Mouse (Mus musculus): ENCODE data around the gene Scaper. TPM values are rescaled to one million over a fixed set of nuclear protein-coding genes. Genes with fewer than 3 reads are reported as not detected.

Scaper gene
- total RNA-seq, 2 experiments from 2014 or later, result 18.2 to 18.3 TPM

DNA sequence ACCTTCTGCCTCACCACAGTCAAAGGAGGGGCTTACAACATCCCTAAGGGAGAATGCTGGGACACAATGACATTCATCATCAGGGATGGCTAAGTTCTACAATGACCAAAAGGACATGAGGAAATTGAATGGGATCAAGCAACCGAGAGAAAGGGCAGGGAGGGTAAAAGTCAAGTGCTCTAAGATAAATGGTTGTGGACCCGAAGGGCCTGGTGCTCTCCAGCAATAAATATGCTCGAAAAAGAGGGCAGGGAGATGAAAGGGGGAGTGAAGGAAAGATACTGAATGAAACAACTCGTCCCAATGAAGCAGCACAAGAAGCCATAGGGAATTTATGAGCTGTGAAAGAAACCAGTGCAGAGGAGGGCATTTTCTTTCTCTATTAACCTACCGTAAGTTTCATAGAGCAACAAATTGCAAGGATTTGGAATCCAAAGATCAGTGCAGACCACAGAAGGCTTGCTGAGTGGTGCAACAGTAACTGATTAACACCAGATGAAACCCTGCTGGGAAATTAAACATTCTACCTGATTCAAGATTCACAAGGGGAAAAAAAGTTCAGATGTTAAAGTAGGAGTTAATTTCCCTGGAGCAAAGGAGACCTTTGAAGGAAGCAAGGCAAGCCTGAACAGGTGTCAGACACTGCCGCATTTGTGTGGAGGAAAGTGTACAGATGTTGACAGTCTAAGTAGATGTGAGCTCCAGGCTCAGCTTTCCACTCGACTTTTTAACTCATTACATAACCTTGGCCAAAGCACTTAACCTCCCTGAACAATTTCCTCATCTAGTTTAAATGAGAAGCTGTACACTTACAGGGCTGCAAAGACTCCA lies 329.0 kb downstream of the Scaper start:
- no peak for DNase-seq

DNA sequence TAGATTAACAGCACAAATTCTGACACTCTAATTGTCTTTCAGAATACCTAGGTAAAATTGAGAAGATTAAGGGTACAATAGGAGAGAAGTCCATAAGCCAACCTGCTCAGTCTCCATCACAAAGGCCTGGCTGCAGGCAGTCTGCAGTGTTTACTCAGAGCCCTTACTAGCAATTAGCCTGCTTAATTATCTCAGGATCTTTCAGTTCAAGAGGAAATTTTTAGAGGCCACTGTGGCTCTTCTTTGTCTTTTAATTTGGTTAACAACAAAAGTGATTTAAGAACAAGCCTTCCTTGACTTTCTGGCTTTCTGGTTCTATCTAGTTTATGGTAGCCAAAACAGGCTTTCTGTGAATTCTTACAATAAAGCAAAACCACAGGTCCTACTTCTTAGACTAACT lies 339.3 kb downstream of the Scaper start:
- DNase-seq, result no peak

DNA sequence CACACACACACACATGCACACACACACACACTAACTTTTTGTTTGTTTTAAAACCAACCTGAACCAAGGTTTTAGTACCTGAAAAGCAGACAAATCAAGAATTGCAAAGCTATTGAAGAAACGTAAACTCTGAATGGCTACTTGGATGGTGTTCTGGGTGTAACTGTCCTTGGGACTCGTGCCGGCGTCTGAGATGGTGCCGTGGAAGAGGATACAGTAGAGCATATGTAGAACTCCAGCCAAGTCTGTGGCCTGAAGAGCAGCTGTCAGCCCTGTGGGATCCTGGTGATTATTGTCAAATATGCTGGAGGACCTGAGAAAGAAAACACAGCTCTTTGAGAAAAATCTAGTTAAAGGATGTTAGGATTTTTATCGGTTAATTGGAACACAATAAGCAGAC lies 351.8 kb downstream of the Scaper start:
- DNase-seq, result no peak

GRCm38 (mm10) chr9:55581414-55581813 lies 356.5 kb downstream of the Scaper start:
- DNase-seq, result no peak

DNA sequence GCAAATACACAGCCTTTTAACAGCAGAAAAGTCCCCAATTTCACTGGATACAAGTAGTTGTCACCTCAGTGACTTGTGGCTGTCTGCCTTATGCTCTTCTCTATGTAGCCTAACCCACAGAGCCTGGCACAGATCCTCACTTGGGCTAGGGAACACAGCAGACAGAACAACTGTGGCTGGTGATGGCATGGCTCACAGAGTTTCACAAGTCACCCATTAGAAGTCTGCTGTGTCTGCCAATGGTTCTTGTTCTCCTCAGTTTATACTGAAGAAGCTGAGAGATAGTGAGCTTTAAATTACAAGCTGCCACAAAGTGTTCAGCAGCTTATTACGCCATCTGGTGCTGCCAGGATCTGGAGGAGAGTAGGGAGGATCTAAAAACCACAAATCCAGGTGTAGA lies 361.3 kb downstream of the Scaper start:
- DNase-seq, result no peak

- DNase-seq, result no peak
Observed at GRCm38 (mm10) chr9:55571071-55571470, 366.8 kb downstream of the Scaper start.

- peak; percentile 22 for DNase-seq
Observed at GRCm38 (mm10) chr9:55568466-55569159, 369.3 kb downstream of the Scaper start.

DNA sequence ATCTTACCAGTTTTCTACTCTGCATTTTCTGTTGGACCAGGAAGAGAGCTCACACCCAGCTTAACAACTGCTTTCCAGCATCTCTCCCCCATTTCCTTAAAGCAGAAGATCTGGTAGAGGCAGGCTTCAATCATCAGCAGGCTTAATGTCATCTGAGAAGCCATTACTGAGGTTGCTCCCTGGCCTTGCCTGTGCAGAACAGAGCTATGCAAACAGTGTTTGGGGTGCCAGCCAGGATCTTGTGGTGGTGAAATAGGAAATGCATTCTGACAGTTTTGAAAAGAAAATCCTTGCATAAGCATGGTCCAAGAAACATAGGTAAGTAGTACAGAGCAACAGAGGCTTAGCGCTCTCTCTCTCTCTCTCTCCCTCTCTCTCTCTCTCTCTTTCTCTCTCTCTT lies 377.0 kb downstream of the Scaper start:
- no peak for DNase-seq

- no peak for DNase-seq
Observed at GRCm38 (mm10) chr9:55554986-55555385, 382.9 kb downstream of the Scaper start.

GRCm38 (mm10) chr9:55549302-55549890 lies 388.5 kb downstream of the Scaper start:
- no peak for DNase-seq

DNA sequence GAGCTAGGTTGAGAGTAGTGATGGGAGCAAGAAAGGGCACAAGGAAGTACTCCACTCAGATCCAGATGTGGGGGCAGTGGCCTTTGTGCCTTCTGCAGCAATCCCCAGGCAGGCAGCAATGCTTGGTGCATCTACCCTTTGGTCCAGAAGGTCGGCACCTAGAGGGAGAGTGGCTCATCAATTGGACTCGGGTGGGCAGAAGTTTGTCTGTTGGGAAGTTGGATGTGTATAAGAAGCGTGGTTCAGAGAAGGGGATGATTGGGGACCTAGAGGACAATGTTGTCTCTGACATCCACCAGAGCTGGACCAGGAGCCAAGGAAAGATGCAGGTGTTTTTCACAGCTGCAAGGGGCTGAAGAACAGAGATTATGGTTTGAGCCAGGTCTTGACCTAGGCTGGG lies 389.0 kb downstream of the Scaper start:
- no peak for DNase-seq

DNA sequence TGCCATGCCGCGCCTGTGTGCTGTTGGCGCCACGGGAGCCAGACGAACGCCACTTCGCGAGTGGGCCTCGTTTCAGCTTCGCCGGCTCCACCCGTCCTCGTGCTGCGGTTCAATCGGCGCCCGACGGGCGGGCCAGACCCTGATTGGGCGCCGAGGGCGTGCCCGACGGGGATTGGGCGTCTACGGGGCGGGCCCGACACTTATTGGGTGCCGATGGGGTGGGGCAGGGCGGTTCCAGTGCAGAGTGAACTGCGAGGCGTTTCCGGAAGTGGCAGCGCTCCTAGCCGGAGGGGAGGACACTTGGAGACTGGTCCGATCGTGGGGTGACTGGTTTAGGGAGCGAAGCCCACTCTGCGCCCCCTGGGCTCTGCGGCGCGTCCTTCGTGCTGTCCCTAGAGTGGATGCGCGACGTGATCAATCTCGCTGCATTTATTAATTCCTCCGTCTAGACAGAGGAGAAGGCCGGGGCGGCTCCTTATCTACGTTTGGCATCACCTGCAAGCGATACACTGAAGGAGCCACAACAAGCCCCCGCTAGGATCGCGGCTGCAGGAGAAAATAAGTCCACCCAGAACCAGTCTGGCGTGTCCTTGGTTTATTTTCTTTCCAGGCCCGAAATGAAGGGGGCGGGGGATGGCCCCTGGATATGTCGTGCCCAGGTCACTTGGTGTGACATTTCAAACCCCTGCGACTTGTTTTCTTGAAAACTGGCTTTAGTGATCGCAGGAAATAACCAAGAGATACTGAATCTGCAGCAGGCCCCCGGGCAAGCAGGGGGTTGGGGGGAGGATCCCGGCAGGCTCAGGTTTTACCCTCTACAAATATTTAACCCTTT lies 391.5 kb downstream of the Scaper start:
- peak; percentile 60 for DNase-seq

DNA sequence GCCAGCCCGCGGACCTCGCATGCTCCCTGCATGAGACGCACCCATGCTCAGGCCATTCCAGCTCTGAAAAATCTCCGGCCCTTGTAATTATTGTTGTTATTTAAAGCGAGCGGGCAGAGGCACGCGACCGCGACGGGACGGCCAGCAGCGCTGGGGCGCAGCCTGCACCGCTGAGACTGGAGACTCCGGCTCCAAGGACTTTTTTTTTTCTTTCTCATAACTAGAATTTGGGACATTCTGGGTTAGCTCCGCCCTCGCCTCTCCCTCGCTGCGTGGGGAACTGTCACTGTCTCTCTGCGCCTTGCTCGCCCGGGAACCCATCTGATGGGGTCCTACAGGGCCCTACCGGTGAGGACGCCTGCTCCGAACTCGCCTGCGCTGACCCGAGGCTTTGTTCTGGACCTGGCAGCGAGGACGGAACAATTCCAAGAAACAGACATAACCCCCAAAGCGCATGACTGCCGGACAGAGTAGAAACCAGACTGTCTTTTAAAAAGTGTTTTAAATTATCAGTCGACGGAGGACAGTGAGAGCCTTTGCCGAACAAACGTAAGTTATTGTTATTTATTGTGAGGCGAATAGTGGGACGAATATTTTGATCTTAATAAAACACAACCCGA lies 392.3 kb downstream of the Scaper start:
- DNase-seq, result no peak

GRCm38 (mm10) chr9:55544861-55545555 lies 392.9 kb downstream of the Scaper start:
- DNase-seq, result peak; percentile 41

DNA sequence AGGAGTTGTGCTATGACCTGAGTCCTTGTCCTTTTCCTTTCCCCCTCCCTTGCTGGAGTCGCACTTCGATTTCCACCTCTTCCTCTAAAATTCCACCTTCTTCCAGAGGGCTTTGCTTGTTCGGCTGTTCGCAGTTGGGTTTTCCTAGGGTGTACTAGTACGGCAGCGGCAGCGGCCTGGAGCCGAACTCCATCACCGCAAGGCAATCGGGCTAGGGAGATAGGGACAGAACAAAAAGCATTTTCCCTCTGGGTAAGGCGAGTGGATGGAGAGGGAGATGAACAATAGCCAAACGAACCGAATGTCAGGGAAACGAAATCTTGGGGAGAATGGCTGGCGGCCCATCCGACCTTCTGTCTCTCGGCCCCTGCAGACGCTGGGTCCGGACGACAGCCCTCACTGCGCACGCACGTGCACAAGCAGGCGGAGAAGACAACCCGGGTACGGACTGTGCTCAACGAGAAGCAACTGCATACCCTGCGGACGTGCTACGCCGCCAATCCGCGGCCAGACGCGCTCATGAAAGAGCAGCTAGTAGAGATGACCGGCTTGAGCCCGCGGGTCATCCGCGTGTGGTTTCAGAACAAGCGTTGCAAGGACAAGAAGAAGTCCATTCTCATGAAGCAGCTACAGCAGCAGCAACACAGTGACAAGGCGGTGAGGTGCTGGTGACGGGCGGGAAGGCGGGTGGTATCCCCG lies 394.1 kb downstream of the Scaper start:
- DNase-seq, result peak; percentile 33

- no peak for DNase-seq
Observed at GRCm38 (mm10) chr9:55543336-55543702, 394.6 kb downstream of the Scaper start.

GRCm38 (mm10) chr9:55542366-55543325 lies 395.3 kb downstream of the Scaper start:
- no peak for DNase-seq

DNA sequence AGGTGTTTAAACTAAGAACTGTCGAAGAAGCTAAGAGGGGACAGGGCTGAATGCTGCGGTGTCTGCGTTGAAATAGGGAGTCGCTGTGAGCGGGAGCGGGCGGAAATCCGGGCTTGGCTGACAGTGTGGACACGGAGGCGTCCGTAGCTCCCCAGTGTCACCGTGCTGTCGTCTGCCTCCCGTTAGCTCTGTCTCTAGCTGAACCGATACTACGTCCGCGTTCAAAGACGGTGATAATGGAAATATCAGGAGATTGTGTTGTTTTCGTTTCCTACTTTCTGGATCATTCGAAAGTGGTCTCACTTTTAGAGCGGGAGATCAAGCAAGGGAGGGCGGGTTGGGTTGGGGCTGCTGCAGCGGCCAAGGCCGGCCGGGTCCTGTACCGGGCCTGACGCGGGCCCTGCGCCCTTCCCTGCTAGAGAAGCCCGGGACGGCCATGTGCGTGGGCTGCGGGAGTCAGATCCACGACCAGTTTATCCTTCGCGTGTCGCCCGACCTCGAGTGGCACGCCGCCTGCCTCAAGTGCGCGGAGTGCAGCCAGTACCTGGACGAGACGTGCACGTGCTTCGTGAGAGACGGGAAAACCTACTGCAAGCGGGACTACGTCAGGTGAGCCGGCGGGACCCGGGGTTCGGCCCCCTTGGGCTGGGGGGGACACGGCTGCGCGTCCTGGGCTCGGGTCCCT lies 396.1 kb downstream of the Scaper start:
- peak; percentile 39 for DNase-seq

DNA sequence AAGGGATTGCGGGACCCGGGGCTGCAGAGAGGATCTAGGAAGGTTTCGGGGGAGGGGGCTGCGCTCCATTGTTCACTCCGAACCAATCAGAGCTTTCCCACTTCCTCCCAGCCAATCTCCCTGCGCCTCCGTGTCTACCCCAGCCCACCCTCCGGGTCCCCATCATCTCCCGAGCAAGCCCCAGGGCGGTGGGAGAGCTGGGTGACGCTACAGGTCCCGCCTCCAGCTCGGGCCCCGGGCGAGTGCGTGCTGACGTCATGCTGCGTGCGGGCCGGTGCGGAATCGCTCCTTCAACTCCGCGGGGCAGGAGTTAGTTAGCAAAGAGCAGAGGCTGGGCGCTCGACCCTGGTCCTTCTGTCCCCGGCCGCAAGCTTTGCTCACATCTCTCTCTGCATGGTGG lies 397.0 kb downstream of the Scaper start:
- peak; percentile 58 for DNase-seq
